Mouse (Mus musculus) gastrocnemius, adult 2 months (tissue): ENCODE measurements around the gene Irgm1. TPM values are rescaled to one million over a fixed set of nuclear protein-coding genes. Genes with fewer than 3 reads are reported as not detected.
"Not testable (repeated sequence)": the region's sequence is repeated elsewhere in the genome, so short reads cannot be mapped to it uniquely, and the experiment has no call there.

Experiments
- DNase-seq: peaks from one replicate; pipeline ENCODE4 v3.0.0; 2022
- H3K27ac ChIP-seq: fragments of 200-600 bp; 2 replicates; pipeline ENCODE4 v1.8.1; 2022; ENCODE audit warnings: mild to moderate bottlenecking
- H3K4me3 ChIP-seq: fragments of 200-600 bp; 2 replicates; pipeline ENCODE4 v1.8.1; 2022; ENCODE audit warnings: mild to moderate bottlenecking, moderate library complexity
- CTCF ChIP-seq: fragments of 200-600 bp; IDR thresholded peaks from 2 replicates; pipeline ENCODE4 v1.8.1; 2022; ENCODE audit warnings: antibody characterized with exemption, mild to moderate bottlenecking, moderate library complexity
- intact Hi-C: fragments of 180-260 bp; cut with DNase I; formaldehyde crosslinking; loops from one replicate; pipeline ENCODE4 v1.15.1; 2025
- long read RNA-seq, 2 experiments: library from polyadenylated mRNA; stranded (forward); transcript quantifications; one replicate each; pipeline ENCODE4 v2.0.0; 2021
- total RNA-seq, 2 experiments: library from RNA; stranded (reverse); gene quantifications; 2 replicates each; pipeline ENCODE4 v1.2.3; 2021

Irgm1 gene
- total RNA-seq: 10 to 100 TPM; 13.5 to 14.4 TPM
- long read RNA-seq, experiment 1, transcript Irgm1-202 (2 exons, 2,082 nt): major isoform, 10 of 21 reads
- long read RNA-seq, experiment 1, transcript Irgm1-201 (3 exons, 2,259 nt): minor isoform, 8 of 21 reads
- long read RNA-seq, experiment 1, partial matches to known transcripts: 2 of 21 reads
- long read RNA-seq, experiment 1, other reads (novel, unspliced or antisense): 1 of 21 reads
- long read RNA-seq, experiment 2, transcript Irgm1-201 (3 exons, 2,259 nt): minor isoform, 7 of 27 reads
- long read RNA-seq, experiment 2, transcript Irgm1-202 (2 exons, 2,082 nt): major isoform, 17 of 27 reads
- long read RNA-seq, experiment 2, partial matches to known transcripts: 0 of 27 reads
- long read RNA-seq, experiment 2, other reads (novel, unspliced or antisense): 3 of 27 reads

DNA sequence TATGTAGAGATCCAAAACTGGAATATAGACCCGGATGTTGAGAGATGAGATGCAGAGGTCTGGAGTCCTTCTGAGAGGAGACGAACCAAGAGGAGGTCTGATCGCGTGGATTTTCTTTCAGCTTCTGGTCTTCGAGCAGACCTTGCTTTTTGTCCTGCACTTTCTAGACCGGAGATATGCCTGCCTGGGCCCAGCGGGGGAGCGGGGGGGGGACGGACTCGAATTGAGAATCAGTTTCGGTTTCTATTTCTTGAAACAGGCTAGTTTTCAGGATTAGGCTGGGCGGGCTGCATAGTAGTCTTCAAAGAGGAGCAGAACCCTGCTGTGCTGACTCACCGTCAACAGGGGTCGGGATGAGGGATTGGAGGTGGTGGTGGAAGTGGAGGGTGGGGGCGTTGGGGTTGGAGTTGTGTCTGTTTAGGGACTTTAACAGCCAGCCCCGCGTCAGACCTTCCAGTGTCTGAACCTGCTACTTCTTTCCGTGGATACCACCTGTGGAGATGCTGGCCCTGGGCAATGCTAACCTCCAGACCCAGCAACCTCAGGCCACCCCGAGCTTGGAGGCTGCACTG, at the start of gene Irgm1:
Gene Irgm1 (minus strand): TSS at position 483 of the 572 bp plus-strand sequence.
- peak within 1 kb of the TSS; percentile 93 for H3K27ac ChIP-seq
- peak; percentile 78 for DNase-seq
- TF ChIP-seq CTCF: no peak; the same call in 1 of the 2 replicates
- H3K4me3 ChIP-seq: peak within 1 kb of the TSS; percentile 85
- intact Hi-C loops: loop anchor here (5.0 kb wide), 1 partner anchor 381 kb away; no protein-coding TSS in a partner anchor

DNA sequence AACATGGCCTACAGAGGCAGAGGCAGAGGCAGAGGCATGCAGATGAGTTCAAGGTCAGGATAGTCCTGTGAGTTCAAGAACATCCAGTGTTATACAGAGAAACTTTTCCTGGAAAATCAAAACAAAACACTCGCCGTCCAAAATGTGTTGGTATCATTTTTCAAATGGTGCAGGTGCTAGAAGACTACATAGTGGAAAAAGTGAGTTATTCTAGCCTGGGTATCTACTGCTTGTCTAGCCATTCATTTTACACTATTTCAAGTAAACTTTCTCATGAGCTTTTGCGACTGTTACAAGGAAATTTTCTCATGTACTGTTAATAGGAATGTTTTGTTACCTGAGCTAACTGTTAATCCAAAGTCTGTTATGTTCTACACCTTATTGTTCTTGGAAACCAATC, 46.9 kb upstream of the Irgm1 start:
- no peak overlapping the region for H3K4me3 ChIP-seq
- intact Hi-C loops: no loop called here
- TF ChIP-seq CTCF: no peak
- no peak overlapping the region for H3K27ac ChIP-seq
- no peak for DNase-seq

DNA sequence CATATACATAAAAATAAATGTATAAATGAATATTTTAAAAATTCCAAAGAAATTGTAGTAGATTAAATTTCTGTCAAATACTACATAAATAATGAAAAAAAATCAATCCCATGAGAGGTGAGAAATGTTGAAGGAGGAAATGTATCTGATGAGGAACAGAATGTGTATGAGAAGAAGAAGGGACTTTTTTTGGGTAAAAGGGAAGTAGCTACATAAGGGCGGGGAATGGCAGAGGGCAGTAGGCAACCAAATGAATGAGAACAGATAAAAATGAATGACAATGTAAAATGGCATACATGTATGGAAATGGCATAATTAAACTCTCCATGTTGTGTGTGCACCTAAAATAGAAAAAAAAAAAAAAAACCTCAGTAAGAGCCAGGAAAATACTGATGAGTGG, 42.1 kb upstream of the Irgm1 start:
- intact Hi-C loops: no loop called here
- no peak overlapping the region for H3K27ac ChIP-seq
- TF ChIP-seq CTCF: no peak
- no peak overlapping the region for H3K4me3 ChIP-seq
- no peak for DNase-seq

DNA sequence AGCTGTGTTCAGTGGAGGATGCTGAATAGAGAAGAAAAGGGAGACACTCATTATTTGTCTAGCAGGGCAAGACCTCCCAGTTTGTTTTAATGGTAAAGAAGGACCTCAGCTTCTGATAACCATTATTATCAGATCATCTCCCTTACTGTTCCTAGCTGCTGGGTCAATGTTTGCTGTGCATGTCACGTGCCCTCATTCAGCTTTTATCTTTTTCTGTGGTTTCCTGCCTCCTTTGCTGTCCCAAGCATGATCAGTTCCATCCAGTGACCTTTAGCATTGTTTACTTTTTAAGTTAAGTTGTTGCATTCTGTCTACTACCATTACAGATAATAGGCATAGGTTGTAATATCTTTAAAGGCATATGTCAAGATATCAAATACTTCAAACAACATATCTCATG, 37.0 kb upstream of the Irgm1 start:
- no peak for DNase-seq
- intact Hi-C loops: no loop called here
- Histone ChIP-seq H3K27ac (no peak overlapping the region), H3K4me3 (no peak overlapping the region)
- no peak for TF ChIP-seq CTCF

DNA sequence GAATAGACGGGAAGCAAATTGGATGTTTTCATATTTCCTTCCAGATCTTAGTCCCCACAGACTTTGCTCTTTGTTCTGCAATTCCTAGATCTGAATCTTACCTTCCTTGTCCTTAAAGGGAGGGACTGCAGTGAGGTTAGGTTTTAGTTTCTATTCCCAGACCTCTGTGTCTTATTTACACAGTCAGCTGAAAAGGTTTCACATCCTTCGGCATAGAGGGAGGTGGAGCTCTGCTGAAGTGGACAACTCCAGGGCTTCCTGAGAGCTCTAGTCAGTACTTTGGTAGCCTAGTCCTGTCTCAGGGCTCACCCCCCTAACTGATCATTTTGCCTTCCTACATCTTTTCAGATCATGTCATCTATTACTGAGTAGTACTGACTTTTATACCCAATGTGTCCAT, 30.5 kb upstream of the Irgm1 start, which contains the start of gene Gm5431:
Gene Gm5431 (minus strand): TSS at position 194 of the 400 bp plus-strand sequence.
- no peak for DNase-seq
- no peak for TF ChIP-seq CTCF
- Histone ChIP-seq H3K4me3 (peak within 1 kb of the TSS; percentile 26), H3K27ac (no peak within 1 kb of the TSS)
- intact Hi-C loops: no loop called here

DNA sequence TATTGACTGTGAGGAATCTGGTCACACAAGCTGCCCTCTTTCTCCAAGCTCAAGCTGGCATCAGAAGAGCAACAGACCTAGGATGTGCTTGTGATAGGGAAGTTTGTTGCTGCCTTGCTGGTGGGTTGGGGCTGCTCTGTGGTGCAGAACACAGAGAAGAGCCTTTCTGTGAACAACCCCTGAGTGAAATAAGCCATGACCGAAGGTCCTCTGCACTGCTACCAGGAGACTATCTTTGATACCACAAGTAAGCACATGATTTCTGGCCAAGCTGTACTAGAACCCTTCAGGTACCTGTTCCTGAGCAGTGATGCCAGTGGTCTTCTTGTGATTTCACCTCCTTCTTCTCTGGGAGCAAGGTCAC, 30.1 kb upstream of the Irgm1 start:
- intact Hi-C loops, DNase-seq, H3K27ac ChIP-seq: not testable (repeated sequence)
- H3K4me3 ChIP-seq: peak overlapping the region; percentile 26

DNA sequence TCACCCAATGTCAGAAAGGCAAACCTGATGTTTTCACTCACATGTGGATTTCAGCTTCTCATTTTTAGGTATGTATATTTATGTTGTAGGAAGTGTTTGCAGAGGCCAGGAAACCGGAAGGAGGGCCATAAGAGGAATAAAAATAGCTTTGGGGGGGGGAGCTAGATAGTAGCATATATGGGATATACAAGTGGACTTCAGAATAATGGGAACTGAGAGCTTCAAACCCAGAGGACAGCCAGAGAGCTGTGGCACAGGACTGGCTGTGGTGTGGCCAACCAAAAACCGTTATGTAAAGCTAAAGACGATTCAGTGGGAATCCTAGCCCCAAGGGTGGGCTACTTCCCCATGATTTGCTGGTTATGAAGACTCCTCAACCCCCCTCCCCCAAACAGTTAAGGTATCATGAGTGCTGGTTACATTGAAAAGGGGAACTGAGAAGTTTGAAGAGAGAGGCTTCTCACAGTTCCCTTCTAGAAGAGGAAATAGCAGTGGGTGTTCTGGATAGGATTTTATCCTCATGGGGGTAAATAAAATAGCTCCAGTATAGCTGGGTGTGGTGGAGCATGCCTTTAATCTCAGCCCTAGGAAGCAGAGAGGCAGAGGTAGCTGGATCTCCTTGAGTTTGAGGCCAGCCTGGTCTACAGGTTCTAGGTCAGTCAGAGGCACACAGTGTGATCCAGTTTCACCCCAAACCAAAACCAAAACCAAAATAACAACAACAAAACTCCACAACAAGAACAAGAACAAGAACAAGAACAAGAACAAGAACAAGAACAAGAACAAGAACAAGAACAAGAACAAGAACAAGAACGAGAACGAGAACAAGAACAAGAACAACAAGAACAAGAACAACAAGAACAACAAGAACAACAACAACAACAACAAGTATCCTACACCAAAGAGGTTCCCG, 29.4 kb upstream of the Irgm1 start:
- H3K27ac ChIP-seq, intact Hi-C loops, DNase-seq: not testable (repeated sequence)

DNA sequence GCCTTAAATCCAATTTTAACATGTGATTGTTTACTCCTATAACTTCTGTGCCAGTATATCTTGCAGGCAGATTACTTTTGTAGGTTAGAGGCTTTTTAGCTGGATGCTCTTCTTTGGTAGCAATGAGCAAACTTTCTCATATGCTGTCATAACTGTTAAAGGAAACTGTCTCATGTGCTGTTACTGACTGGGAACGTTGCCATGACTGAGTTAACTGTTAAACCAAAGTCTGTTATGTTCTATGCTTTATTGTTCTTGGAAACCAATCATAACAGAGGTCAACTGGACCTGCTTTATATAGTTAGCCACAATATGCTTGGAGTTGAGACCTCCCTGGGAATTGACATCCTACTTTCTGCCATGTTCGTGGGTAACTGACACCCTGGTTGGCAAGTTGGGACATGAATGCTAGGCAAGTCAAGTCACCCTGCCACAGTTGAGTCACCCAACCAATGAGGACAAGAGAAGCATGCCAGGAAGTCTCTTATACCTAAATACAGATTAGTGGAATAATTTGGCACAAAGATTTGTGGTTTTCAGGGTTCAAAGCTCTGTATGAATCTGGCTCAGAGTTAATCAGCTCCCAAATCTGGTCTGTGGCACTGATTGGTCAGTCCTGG, 27.4 kb upstream of the Irgm1 start:
- no peak for DNase-seq
- Histone ChIP-seq H3K4me3 (no peak overlapping the region), H3K27ac (no peak overlapping the region)
- intact Hi-C loops: no loop called here
- no peak for TF ChIP-seq CTCF

More for the DNA sequence above, 29.4 kb upstream of the Irgm1 start:
- H3K4me3 ChIP-seq: not testable (repeated sequence)

DNA sequence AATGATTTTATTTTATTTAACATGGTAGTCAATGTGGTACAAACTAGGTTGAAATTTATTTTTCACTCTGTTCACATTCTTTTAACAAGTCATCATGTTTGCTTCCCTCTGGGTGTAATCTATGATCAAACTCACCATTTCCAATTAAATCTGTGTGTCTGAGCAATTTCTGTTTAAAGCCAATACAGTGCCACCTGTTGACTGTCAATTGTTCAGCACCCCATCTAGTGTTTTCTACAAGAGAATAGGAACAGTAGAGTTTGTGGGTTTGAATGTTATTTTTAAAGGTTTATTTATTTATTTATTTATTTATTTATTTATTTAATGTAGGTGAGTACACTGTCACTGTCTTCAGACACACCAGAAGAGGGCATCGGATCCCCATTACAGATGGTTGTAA, 5.2 kb upstream of the Irgm1 start:
- TF ChIP-seq CTCF: no peak
- DNase-seq: no peak

DNA sequence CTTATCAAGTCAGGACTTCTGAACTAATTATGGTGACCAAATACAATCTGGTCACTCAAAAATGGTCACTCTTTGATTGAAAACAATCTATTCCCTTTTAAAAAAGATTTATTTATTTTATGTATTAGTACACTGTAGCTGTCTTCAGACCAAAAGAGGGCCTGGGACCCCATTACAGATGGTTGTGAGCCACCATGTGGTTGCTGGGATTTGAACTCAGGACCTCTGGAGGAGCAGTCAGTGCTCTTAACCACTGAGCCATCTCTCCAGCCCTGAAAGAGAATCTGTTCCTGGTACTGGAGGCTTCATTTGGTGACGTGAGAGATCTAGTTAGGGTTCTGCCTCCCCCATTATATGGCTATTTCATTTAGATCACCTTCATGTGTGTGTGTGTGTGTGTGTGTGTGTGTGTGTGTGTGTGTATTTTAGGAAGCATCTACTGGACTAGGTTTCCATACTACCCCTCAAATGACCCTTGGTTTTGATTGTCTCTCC, 3.9 kb upstream of the Irgm1 start:
- intact Hi-C loops, DNase-seq, H3K27ac ChIP-seq, H3K4me3 ChIP-seq: not testable (repeated sequence)

More for the DNA sequence above, 5.2 kb upstream of the Irgm1 start:
- H3K27ac ChIP-seq: no peak overlapping the region
- no peak overlapping the region for H3K4me3 ChIP-seq
- intact Hi-C loops: no loop called here

DNA sequence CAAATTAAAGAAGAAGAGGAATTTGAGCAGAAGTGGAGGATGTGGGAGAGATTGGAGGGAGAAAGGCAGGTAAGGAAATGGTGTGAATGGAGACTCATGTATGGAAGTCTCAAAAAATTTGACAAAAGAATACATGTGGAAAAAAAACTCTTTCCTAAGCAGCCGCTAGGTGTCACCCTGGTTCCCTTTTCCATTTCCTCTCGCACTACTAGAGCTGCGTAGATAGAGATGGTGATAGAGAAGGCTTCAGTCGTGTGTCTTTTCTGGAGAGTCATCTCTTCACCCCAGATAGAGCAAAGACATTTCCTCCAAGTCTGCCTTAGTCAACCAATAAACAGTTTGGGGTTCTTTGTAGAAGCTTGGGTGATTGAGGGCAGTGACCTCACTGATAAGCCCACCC, 3.0 kb upstream of the Irgm1 start:
- DNase-seq: peak; percentile 53
- intact Hi-C loops: loop anchor here (1.0 to 5.0 kb wide), 2 partner anchors 229 to 378 kb away; no protein-coding TSS in a partner anchor

More for the DNA sequence above, 3.0 kb upstream of the Irgm1 start:
- peak; percentile 87 for TF ChIP-seq CTCF
- Histone ChIP-seq H3K4me3 (no peak overlapping the region), H3K27ac (no peak overlapping the region)
